Mouse (Mus musculus) spleen, postnatal 10 days (tissue): ENCODE results near the gene Izumo4.
A peak's percentile ranks its signal among the peaks of the same experiment; 100 is the strongest.

ENCODE experiments used
- DNase-seq, 2 experiments: peaks; one replicate each; pipeline ENCODE4 v3.0.0; 2021 to 2022; ENCODE audit warnings: low spot score in 2 of 2

The Izumo4 gene

GRCm38 (mm10) chr10:80727369-80728127 lies 25.6 kb downstream of the Izumo4 start:
- no peak for DNase-seq

GRCm38 (mm10) chr10:80732611-80733101 lies 30.7 kb downstream of the Izumo4 start:
- no peak for DNase-seq

- DNase-seq = no peak
These were observed 34.7 kb downstream of the Izumo4 start for GRCm38 (mm10) chr10:80736731-80737130.

GRCm38 (mm10) chr10:80738657-80739056 lies 36.7 kb downstream of the Izumo4 start:
- DNase-seq = no peak

- DNase-seq = peak in 1 of 2 experiments; percentile 28
These were observed 39.2 kb downstream of the Izumo4 start for GRCm38 (mm10) chr10:80741146-80741545.

GRCm38 (mm10) chr10:80741634-80742179 lies 39.7 kb downstream of the Izumo4 start:
- DNase-seq = peak; percentile 20 to 51

- DNase-seq = peak; percentile 97 to 98
These were observed 40.4 kb downstream of the Izumo4 start, which contains the start of gene Ap3d1 for GRCm38 (mm10) chr10:80742180-80742978. TSS of gene Ap3d1 (minus strand) at chr10:80742264.

GRCm38 (mm10) chr10:80744262-80744661 lies 42.3 kb downstream of the Izumo4 start:
- peak; percentile 27 to 77 for DNase-seq

- DNase-seq = peak; percentile 73 to 89
These were observed 45.4 kb downstream of the Izumo4 start for GRCm38 (mm10) chr10:80747410-80747809.

- peak in 1 of 2 experiments; percentile 71 for DNase-seq
These were observed 46.6 kb downstream of the Izumo4 start for GRCm38 (mm10) chr10:80748609-80749008.

GRCm38 (mm10) chr10:80751188-80751832 lies 49.3 kb downstream of the Izumo4 start:
- DNase-seq = peak; percentile 27 to 45

GRCm38 (mm10) chr10:80752079-80752625 lies 50.2 kb downstream of the Izumo4 start:
- DNase-seq = peak; percentile 31 to 79

GRCm38 (mm10) chr10:80754594-80755290 lies 52.8 kb downstream of the Izumo4 start, which contains the start of gene Dot1l:
TSS of gene Dot1l (plus strand) at chr10:80755206.
- DNase-seq = peak; percentile 99 to 100
